Comparison of ENCODE assay signal across 21 mouse cellular contexts in genomic region chr14:111878033-111878432, GRCm38 (mm10).
A peak's percentile ranks its signal among the peaks of the same experiment; 100 is the strongest.
DNase-seq lines count a peak whose midpoint lies in the region; ATAC-seq lines count a peak whose summit lies in the region.
"Had no signal": no experiment of that assay in that cellular context is flagged by ENCODE, and none has a peak within 500 bp of the region (broad histone marks: within the 10 kb centered on the region; RNA-seq: fewer than 3 reads in every experiment).

No protein-coding gene starts in this region.

- no peak for DNase-seq in forebrain, embryonic 11.5 days (ENCODE audit: low spot score)
- DNase-seq in frontal cortex, postnatal 14 days (ENCODE audit: low spot score in 2 of 2) = no peak
- DNase-seq in Muller cell, postnatal 12 days (ENCODE audit: inconsistent ontology term) = peak; percentile 77
- peak; percentile 42 for DNase-seq in telencephalon, adult 2 months (ENCODE audit: low read depth, low spot score)
- no peak for DNase-seq in left cerebral cortex, postnatal 36 days (ENCODE audit: low spot score in 2 of 2)
- DNase-seq: adrenal gland, adult 2 months; adrenal gland, postnatal 36 days; embryo, embryonic 11 days; gastrocnemius, postnatal 10 days; heart, adult 18-20 months; kidney, adult 9 months had no signal

- no peaks in the 10 kb centered on the region for H3K27me3 ChIP-seq in forebrain, embryonic 13.5 days
- H3K27me3 ChIP-seq in forebrain, embryonic 11.5 days (ENCODE audit: control insufficient read depth, insufficient read depth, low read length) = no peaks in the 10 kb centered on the region
- H3K27me3 ChIP-seq: embryonic facial prominence, embryonic 15.5 days; heart, embryonic 15.5 days; hindbrain, embryonic 15.5 days had no signal

- no peaks in the 10 kb centered on the region for H3K36me3 ChIP-seq in forebrain, embryonic 13.5 days (ENCODE audit: poor library complexity, severe bottlenecking)
- H3K36me3 ChIP-seq in forebrain, embryonic 11.5 days (ENCODE audit: control insufficient read depth, insufficient read depth, low read length) = no peaks in the 10 kb centered on the region
- H3K36me3 ChIP-seq: embryonic facial prominence, embryonic 15.5 days; heart, embryonic 15.5 days; hindbrain, embryonic 10.5 days; hindbrain, embryonic 15.5 days had no signal

- no peaks in the 10 kb centered on the region for H3K4me1 ChIP-seq in forebrain, embryonic 13.5 days
- H3K4me1 ChIP-seq in forebrain, embryonic 11.5 days (replicated peaks; ENCODE audit: control insufficient read depth, insufficient read depth, low read length) = no peaks in the 10 kb centered on the region
- H3K4me1 ChIP-seq: embryonic facial prominence, embryonic 15.5 days; heart, embryonic 15.5 days; hindbrain, embryonic 10.5 days; hindbrain, embryonic 15.5 days had no signal

- H3K9me3 ChIP-seq in forebrain, embryonic 13.5 days (replicated peaks) = no peaks in the 10 kb centered on the region
- no peaks in the 10 kb centered on the region for H3K9me3 ChIP-seq in forebrain, embryonic 11.5 days (ENCODE audit: control insufficient read depth, low read length)
- H3K9me3 ChIP-seq: embryonic facial prominence, embryonic 15.5 days; heart, embryonic 15.5 days; hindbrain, embryonic 10.5 days; hindbrain, embryonic 15.5 days had no signal

- ATAC-seq in forebrain, embryonic 13.5 days = peak; percentile 53; the same call in 1 of the 2 replicates
- ATAC-seq in forebrain, embryonic 11.5 days (replicated peaks; ENCODE audit: low FRiP score) = no peak
- peak; percentile 73; the same call in 1 of the 2 replicates for ATAC-seq in frontal cortex, adult (ENCODE audit: low TSS enrichment)
- ATAC-seq: inflammation-experienced regulatory T-cells, adult 6 months; intestine, postnatal 0 days had no signal

- H3K9ac ChIP-seq in forebrain, embryonic 13.5 days = no peak overlapping the region
- H3K9ac ChIP-seq in forebrain, embryonic 11.5 days (ENCODE audit: low read length) = no peak overlapping the region
- H3K9ac ChIP-seq: embryonic facial prominence, embryonic 15.5 days; heart, embryonic 15.5 days; hindbrain, embryonic 15.5 days had no signal

- intact Hi-C loops in left cerebral cortex, postnatal 36 days (cut with DNase I) = no loop called here

- 68% methylated on average over 2 of the region's 2 CpGs for WGBS in forebrain, embryonic 13.5 days
- WGBS in forebrain, embryonic 11.5 days = 85% methylated on average over 2 of the region's 2 CpGs

- no peak overlapping the region for H3K4me3 ChIP-seq in forebrain, embryonic 13.5 days
- no peak overlapping the region for H3K4me3 ChIP-seq in forebrain, embryonic 11.5 days (ENCODE audit: low read depth, low read length)
- H3K4me3 ChIP-seq: embryonic facial prominence, embryonic 15.5 days; erythroblast, embryonic 14.5 days; heart, embryonic 15.5 days; hindbrain, embryonic 10.5 days; hindbrain, embryonic 15.5 days had no signal

- no peak overlapping the region for H3K4me2 ChIP-seq in forebrain, embryonic 13.5 days
- no peak overlapping the region for H3K4me2 ChIP-seq in forebrain, embryonic 11.5 days (ENCODE audit: low read depth, low read length, severe bottlenecking)
- H3K4me2 ChIP-seq: embryonic facial prominence, embryonic 15.5 days; heart, embryonic 11.5 days; heart, embryonic 15.5 days; hindbrain, embryonic 15.5 days had no signal

- no peak overlapping the region for H3K27ac ChIP-seq in forebrain, embryonic 13.5 days
- no peak overlapping the region for H3K27ac ChIP-seq in forebrain, embryonic 11.5 days (ENCODE audit: low read depth, low read length)
- H3K27ac ChIP-seq: embryonic facial prominence, embryonic 15.5 days; heart, embryonic 15.5 days; hindbrain, embryonic 10.5 days; hindbrain, embryonic 15.5 days had no signal

Comparison
In these comparisons a context has a peak if more than half of its experiments do, and no peak if none do; other contexts are left out.
1. DNase-seq: peak in Muller cell, postnatal 12 days (single experiment) and telencephalon, adult 2 months (single experiment); none in forebrain, embryonic 11.5 days (single experiment), frontal cortex, postnatal 14 days (0 of 2) and left cerebral cortex, postnatal 36 days (0 of 2).